Mouse (Mus musculus) large intestine, adult 2 months (tissue): ENCODE measurements around the gene Fignl1. TPM values are rescaled to one million over a fixed set of nuclear protein-coding genes. Genes with fewer than 3 reads are reported as not detected.

Experiments
- DNase-seq: peaks from one replicate; pipeline ENCODE4 v3.0.0-alpha.2; 2012; ENCODE audit warnings: low read depth, low spot score
- WGBS: fragments of 180-500 bp; shearing (Covaris S2); methylation state at CpG from one replicate; pipeline ENCODE4 v1.1.7; 2018; 5-methylcytosine and 5-hydroxymethylcytosine counted together
- polyA plus RNA-seq: library from polyadenylated mRNA; depleted of rRNA; stranded (reverse); fragments of >200 nt; gene quantifications from 2 replicates; pipeline ENCODE4 v1.2.3, GENCODE M21; 2012

Fignl1 gene
- polyA plus RNA-seq, 1 experiment, result 3.0 TPM

- WGBS, result 92% methylated on average over 4 of the region's 4 CpGs
- DNase-seq, result no peak
Observed at GRCm38 (mm10) chr11:11774384-11774783, 34.4 kb downstream of the Fignl1 start.

- 89% methylated on average over 4 of the region's 4 CpGs for WGBS
- DNase-seq, result no peak
Observed at GRCm38 (mm10) chr11:11772196-11772595, 36.6 kb downstream of the Fignl1 start.

GRCm38 (mm10) chr11:11770691-11771090 lies 38.1 kb downstream of the Fignl1 start:
- WGBS, result 79% methylated on average over 3 of the region's 3 CpGs
- no peak for DNase-seq

- DNase-seq, result no peak
- 93% methylated on average over 20 of the region's 20 CpGs for WGBS
Observed at GRCm38 (mm10) chr11:11769281-11769680, 39.5 kb downstream of the Fignl1 start.

- 89% methylated on average over 2 of the region's 2 CpGs for WGBS
- no peak for DNase-seq
Observed at GRCm38 (mm10) chr11:11768057-11768456, 40.7 kb downstream of the Fignl1 start.

- no peak for DNase-seq
Observed at GRCm38 (mm10) chr11:11766736-11767135, 42.0 kb downstream of the Fignl1 start.

GRCm38 (mm10) chr11:11766105-11766504 lies 42.7 kb downstream of the Fignl1 start:
- WGBS, result 78% methylated on average over 1 of the region's 1 CpGs
- no peak for DNase-seq

GRCm38 (mm10) chr11:11765414-11765813 lies 43.3 kb downstream of the Fignl1 start:
- no peak for DNase-seq
- WGBS, result 74% methylated on average over 1 of the region's 1 CpGs

- 61% methylated on average over 4 of the region's 4 CpGs for WGBS
- no peak for DNase-seq
Observed at GRCm38 (mm10) chr11:11763211-11763666, 45.5 kb downstream of the Fignl1 start.

- no peak for DNase-seq
- 92% methylated on average over 1 of the region's 1 CpGs for WGBS
Observed at GRCm38 (mm10) chr11:11758883-11759282, 49.9 kb downstream of the Fignl1 start.

GRCm38 (mm10) chr11:11758121-11758520 lies 50.6 kb downstream of the Fignl1 start:
- 76% methylated on average over 6 of the region's 6 CpGs for WGBS
- DNase-seq, result no peak

- 69% methylated on average over 5 of the region's 5 CpGs for WGBS
- DNase-seq, result no peak
Observed at GRCm38 (mm10) chr11:11752859-11753258, 55.9 kb downstream of the Fignl1 start.

- no peak for DNase-seq
- 76% methylated on average over 5 of the region's 5 CpGs for WGBS
Observed at GRCm38 (mm10) chr11:11751091-11751490, 57.7 kb downstream of the Fignl1 start.

- DNase-seq, result no peak
- 32% methylated on average over 1 of the region's 1 CpGs for WGBS
Observed at GRCm38 (mm10) chr11:11744222-11744621, 64.5 kb downstream of the Fignl1 start.

GRCm38 (mm10) chr11:11742626-11743025 lies 66.1 kb downstream of the Fignl1 start:
- DNase-seq, result no peak
- WGBS, result 26% methylated on average over 2 of the region's 2 CpGs

GRCm38 (mm10) chr11:11741574-11741973 lies 67.2 kb downstream of the Fignl1 start:
- DNase-seq, result no peak
- WGBS, result 84% methylated on average over 5 of the region's 5 CpGs

- no peak for DNase-seq
- WGBS, result 79% methylated on average over 5 of the region's 5 CpGs
Observed at GRCm38 (mm10) chr11:11740603-11741002, 68.2 kb downstream of the Fignl1 start.

- WGBS, result 86% methylated on average over 3 of the region's 3 CpGs
- no peak for DNase-seq
Observed at GRCm38 (mm10) chr11:11739054-11739453, 69.7 kb downstream of the Fignl1 start.

GRCm38 (mm10) chr11:11737562-11737961 lies 71.2 kb downstream of the Fignl1 start:
- 45% methylated on average over 2 of the region's 2 CpGs for WGBS
- DNase-seq, result no peak
